Mouse (Mus musculus) kidney, postnatal 0 days (tissue): Measurements from ENCODE around the gene Tmprss12. TPM values are rescaled to one million over a fixed set of nuclear protein-coding genes. Genes with fewer than 3 reads are reported as not detected.
A peak's percentile ranks its signal among the peaks of the same experiment; 100 is the strongest.
"Not testable (repeated sequence)": the region's sequence is repeated elsewhere in the genome, so short reads cannot be mapped to it uniquely, and the experiment has no call there.

Experiments used
- ATAC-seq: fragments of 200-750 bp; cut with Nextera tagmentation; replicated peaks from 2 replicates; pipeline ENCODE4 v1.8.0; 2017; ENCODE audit warnings: low read depth, moderate number of reproducible peaks, moderate TSS enrichment, moderate library complexity; ENCODE audit not compliant: low FRiP score
- DNase-seq: peaks from one replicate; pipeline ENCODE4 v3.0.0-alpha.2; 2016; ENCODE audit warnings: low spot score
- H3K27ac ChIP-seq: fragments of 300-500 bp; sonication (generic); 2 replicates; pipeline ENCODE4 v1.5.1; 2014; ENCODE audit warnings: mild to moderate bottlenecking
- H3K27me3 ChIP-seq: fragments of 300-500 bp; sonication (generic); 2 replicates; pipeline ENCODE4 v1.6.1; 2014; ENCODE audit warnings: low read length, mixed read lengths; ENCODE audit not compliant: insufficient read depth
- H3K36me3 ChIP-seq: fragments of 300-500 bp; sonication (generic); 2 replicates; pipeline ENCODE4 v1.6.1; 2014; ENCODE audit warnings: low read length, mixed read lengths; ENCODE audit not compliant: insufficient read depth
- H3K4me1 ChIP-seq: fragments of 300-500 bp; sonication (generic); replicated peaks from 2 replicates; pipeline ENCODE4 v1.6.1; 2014; ENCODE audit warnings: antibody characterized with exemption, low read length, mixed read lengths; ENCODE audit not compliant: insufficient read depth
- H3K4me2 ChIP-seq: fragments of 300-500 bp; sonication (generic); 2 replicates; pipeline ENCODE4 v1.6.1; 2014; ENCODE audit warnings: mild to moderate bottlenecking, low read length, moderate library complexity, mixed read lengths
- H3K4me3 ChIP-seq: fragments of 300-500 bp; sonication (generic); replicated peaks from 2 replicates; pipeline ENCODE4 v1.5.1; 2014; ENCODE audit warnings: low read depth, low read length
- H3K9ac ChIP-seq: fragments of 300-500 bp; sonication (generic); 2 replicates; pipeline ENCODE4 v1.6.1; 2014; ENCODE audit warnings: low read depth, low read length
- H3K9me3 ChIP-seq: fragments of 300-500 bp; sonication (generic); replicated peaks from 2 replicates; pipeline ENCODE4 v1.6.1; 2016; ENCODE audit warnings: low read length, inconsistent platforms, mixed read lengths
- CTCF ChIP-seq: IDR thresholded peaks from 2 replicates; pipeline ENCODE4 v1.5.1; 2016; ENCODE audit warnings: antibody characterized with exemption, low read depth, mild to moderate bottlenecking, moderate library complexity
- WGBS: fragments of 180-500 bp; shearing (Covaris S2); extraction: QIAGEN DNeasy Blood & Tissue Kit; methylation state at CpG from one replicate; pipeline ENCODE4 v1.1.7; 2014; 5-methylcytosine and 5-hydroxymethylcytosine counted together
- polyA plus RNA-seq: library from polyadenylated mRNA; unstranded; fragments of >200 nt; fragmentation: Nextera tagmentation; extraction: Ambion mirVana; gene quantifications from 2 replicates; pipeline ENCODE4 v1.2.1, GENCODE M21; 2015

The Tmprss12 gene
- polyA plus RNA-seq, 1 experiment from 2014 or later = not detected

- H3K4me1 ChIP-seq, H3K36me3 ChIP-seq, H3K4me3 ChIP-seq, H3K9me3 ChIP-seq, ATAC-seq, H3K4me2 ChIP-seq, DNase-seq, H3K27ac ChIP-seq, H3K9ac ChIP-seq, H3K27me3 ChIP-seq: not testable (repeated sequence)
- 29% methylated on average over 2 of the region's 10 CpGs for WGBS
- TF ChIP-seq CTCF = peak; percentile 33; the same call in 1 of the 2 replicates
Observed at GRCm38 (mm10) chr15:100332077-100332961, 51.7 kb downstream of the Tmprss12 start.

GRCm38 (mm10) chr15:100334629-100335028 lies 54.0 kb downstream of the Tmprss12 start, which contains the start of gene Mettl7a3:
Gene Mettl7a3, plus strand, starts transcription at chr15:100334929.
- H3K4me3 ChIP-seq = no peak within 1 kb of the TSS
- no peaks in the 10 kb centered on the region for H3K4me1 ChIP-seq
- no peak within 1 kb of the TSS for H3K9ac ChIP-seq
- TF ChIP-seq CTCF = no peak
- no peak within 1 kb of the TSS for H3K27ac ChIP-seq
- DNase-seq (no peak), ATAC-seq (no peak)
- H3K9me3 ChIP-seq = no peaks in the 10 kb centered on the region
- H3K4me2 ChIP-seq = no peak within 1 kb of the TSS
- WGBS = 83% methylated on average over 10 of the region's 10 CpGs
- no peaks in the 10 kb centered on the region for H3K36me3 ChIP-seq
- H3K27me3 ChIP-seq = no peaks in the 10 kb centered on the region

DNA sequence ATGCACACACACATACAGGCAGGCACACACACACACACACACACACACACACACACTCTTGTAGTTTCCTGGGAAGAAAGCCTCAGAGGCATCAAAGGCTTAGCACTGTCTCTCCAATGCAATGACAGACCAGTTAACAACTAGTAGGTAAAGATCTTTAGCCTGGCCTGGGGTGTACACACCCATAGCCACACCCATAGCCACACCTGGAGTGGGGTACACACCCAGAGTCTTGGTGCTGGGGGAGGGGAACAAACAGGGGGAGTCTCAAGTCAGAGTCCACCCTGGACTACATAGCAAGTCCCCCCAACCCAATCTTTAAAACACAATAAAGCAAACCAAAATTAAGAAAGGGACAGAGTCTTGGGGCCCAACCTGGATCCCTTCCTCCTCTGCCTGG lies 56.7 kb downstream of the Tmprss12 start:
- not testable (repeated sequence) for DNase-seq, H3K36me3 ChIP-seq, H3K27ac ChIP-seq, H3K4me2 ChIP-seq, H3K4me1 ChIP-seq, H3K4me3 ChIP-seq, H3K9ac ChIP-seq, H3K9me3 ChIP-seq, H3K27me3 ChIP-seq
- ATAC-seq = 0 out of 2 replicates have a peak, but pooled peaks have one; percentile 36

DNA sequence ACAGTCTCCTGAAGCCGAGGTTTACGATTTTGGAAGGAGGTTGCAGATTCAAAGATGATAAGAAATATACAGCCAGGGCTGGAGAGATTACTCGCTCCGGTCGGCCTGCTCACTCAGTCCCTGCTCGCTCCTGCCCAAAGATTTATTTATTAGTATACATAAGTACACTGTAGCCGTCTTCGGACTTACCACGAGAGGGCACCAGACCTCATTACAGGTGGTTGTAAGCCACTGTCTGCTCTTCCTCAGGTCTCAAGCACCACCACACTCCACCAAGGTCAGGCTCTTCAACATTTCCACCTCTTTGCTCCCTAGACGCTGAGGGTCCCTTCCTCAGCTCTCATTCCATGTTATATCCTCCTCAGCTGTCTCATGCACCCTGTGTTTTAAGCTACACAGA lies 57.2 kb downstream of the Tmprss12 start:
- not testable (repeated sequence) for H3K9me3 ChIP-seq, H3K4me3 ChIP-seq, H3K4me2 ChIP-seq, H3K4me1 ChIP-seq, H3K36me3 ChIP-seq, H3K27me3 ChIP-seq, H3K9ac ChIP-seq, H3K27ac ChIP-seq
- 18% methylated on average over 10 of the region's 10 CpGs for WGBS
- 0 out of 2 replicates have a peak, but pooled peaks have one; percentile 25 for ATAC-seq
- peak; percentile 66 for DNase-seq
- peak; percentile 64 for TF ChIP-seq CTCF

DNA sequence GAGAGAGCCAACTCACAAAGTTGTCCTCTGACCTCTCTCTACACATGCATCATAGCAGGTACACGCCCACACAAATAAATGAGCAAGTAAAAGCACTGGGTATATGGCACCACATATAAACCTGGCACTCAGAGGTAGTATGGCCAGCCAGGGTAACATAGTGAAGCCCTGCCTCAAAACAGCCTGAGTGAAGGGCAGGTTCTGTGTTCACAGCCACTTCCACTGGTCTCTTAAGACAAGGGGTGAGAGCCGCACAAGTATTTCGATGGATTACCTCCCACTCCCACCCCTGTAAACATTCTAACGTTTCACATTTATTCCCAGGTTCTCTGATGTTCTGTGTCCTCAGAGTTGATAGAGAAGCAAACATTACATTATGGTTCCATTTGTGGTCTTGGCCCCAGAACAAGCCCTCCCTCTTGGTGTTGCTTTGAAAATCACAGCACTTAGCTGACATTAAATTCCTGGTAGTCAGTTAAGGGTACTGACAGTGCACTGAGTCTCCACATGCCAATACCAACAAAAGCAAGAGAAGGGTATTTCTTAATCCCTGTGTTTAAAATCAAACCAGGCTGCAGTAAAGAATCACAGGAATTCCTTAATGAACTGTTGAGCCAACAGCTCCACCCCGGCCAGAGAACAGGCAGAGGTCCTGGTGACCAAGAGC lies 60.8 kb downstream of the Tmprss12 start:
- H3K9me3 ChIP-seq, ATAC-seq, H3K4me1 ChIP-seq, H3K9ac ChIP-seq, H3K27ac ChIP-seq, H3K36me3 ChIP-seq, H3K4me2 ChIP-seq, H3K4me3 ChIP-seq, H3K27me3 ChIP-seq: not testable (repeated sequence)
- 44% methylated on average over 4 of the region's 5 CpGs for WGBS
- DNase-seq = peak; percentile 31

Other genes with a start within 250 kb of the Tmprss12 start
- 4.9 and 5.7 TPM in 2 replicates for gene Dip2b, start 242.2 kb upstream of the Tmprss12 start, polyA plus RNA-seq
- 30.2 and 33.9 TPM in 2 replicates for gene Atf1, start 53.0 kb upstream of the Tmprss12 start, polyA plus RNA-seq
- gene Mettl7a1, start 23.3 kb downstream of the Tmprss12 start, polyA plus RNA-seq = 14.3 and 15.0 TPM in 2 replicates
- gene Mettl7a3, start 54.1 kb downstream of the Tmprss12 start, polyA plus RNA-seq = 0.23 and 0.41 TPM in 2 replicates
- 1.9 and 2.0 TPM in 2 replicates for gene Methig1, start 72.3 kb downstream of the Tmprss12 start, polyA plus RNA-seq
- 1.8 and 2.8 TPM in 2 replicates for gene Mettl7a2, start 72.4 kb downstream of the Tmprss12 start, polyA plus RNA-seq
- 0.69 TPM in 1 of 2 replicates, not detected in the other for gene Higd1c, start 83.7 kb downstream of the Tmprss12 start, polyA plus RNA-seq
- gene Gm5475, start 141.3 kb downstream of the Tmprss12 start, polyA plus RNA-seq = 1.3 and 1.5 TPM in 2 replicates
- gene Slc11a2, start 144.2 kb downstream of the Tmprss12 start, polyA plus RNA-seq = 28.1 and 33.2 TPM in 2 replicates
- gene Letmd1, start 188.2 kb downstream of the Tmprss12 start, polyA plus RNA-seq = 21.3 and 22.4 TPM in 2 replicates
- gene Csrnp2, start 214.7 kb downstream of the Tmprss12 start, polyA plus RNA-seq = 10.4 and 10.9 TPM in 2 replicates